Mouse (Mus musculus) forebrain, embryonic 14.5 days (tissue): ENCODE measurements at regions not wholly inside any gene's neighbourhood (a gene's known extent, or its start where the extent isn't known, plus 50 kb on each side); places are given as distances from the start of the nearest gene placed in this dataset.

ENCODE experiments used
- ATAC-seq: fragments of 200-750 bp; cut with Nextera tagmentation; 2 replicates; pipeline ENCODE4 v1.8.0; 2017; ENCODE audit warnings: mild to moderate bottlenecking, moderate library complexity
- DNase-seq: peaks from one replicate; pipeline ENCODE4 v3.0.0-alpha.2; 2015; ENCODE audit warnings: low spot score
- H3K27ac ChIP-seq: fragments of 300-500 bp; sonication (generic); 2 replicates; pipeline ENCODE4 v1.5.1; 2014; ENCODE audit warnings: low read depth, mild to moderate bottlenecking, control low read depth, low read length, moderate library complexity
- H3K27me3 ChIP-seq: fragments of 300-500 bp; sonication (generic); replicated peaks from 2 replicates; pipeline ENCODE4 v1.6.1; 2014; ENCODE audit warnings: low read length, control low read depth, mixed read lengths; ENCODE audit not compliant: control insufficient read depth, insufficient read depth
- H3K36me3 ChIP-seq: fragments of 300-500 bp; sonication (generic); 2 replicates; pipeline ENCODE4 v1.6.1; 2014; ENCODE audit warnings: low read length, control low read depth; ENCODE audit not compliant: control insufficient read depth, insufficient read depth
- H3K4me1 ChIP-seq: fragments of 300-500 bp; sonication (generic); 2 replicates; pipeline ENCODE4 v1.6.1; 2014; ENCODE audit warnings: antibody characterized with exemption, low read length, control low read depth; ENCODE audit not compliant: control insufficient read depth, insufficient read depth
- H3K4me2 ChIP-seq: fragments of 300-500 bp; sonication (generic); 2 replicates; pipeline ENCODE4 v1.6.1; 2014; ENCODE audit warnings: mild to moderate bottlenecking, control low read depth, low read length
- H3K4me3 ChIP-seq: fragments of 300-500 bp; sonication (generic); 2 replicates; pipeline ENCODE4 v1.5.1; 2014; ENCODE audit warnings: low read depth, low read length, control low read depth
- H3K9ac ChIP-seq: fragments of 300-500 bp; sonication (generic); 2 replicates; pipeline ENCODE4 v1.6.1; 2014; ENCODE audit warnings: mild to moderate bottlenecking, low read length, control low read depth, moderate library complexity
- H3K9me3 ChIP-seq: fragments of 300-500 bp; sonication (generic); replicated peaks from 2 replicates; pipeline ENCODE4 v1.6.1; 2016; ENCODE audit warnings: low read length, control low read depth, mixed read lengths; ENCODE audit not compliant: control insufficient read depth
- WGBS: fragments of 180-500 bp; shearing (Covaris S2); extraction: QIAGEN DNeasy Blood & Tissue Kit; methylation state at CpG from one replicate; pipeline ENCODE4 v1.1.7; 2014; 5-methylcytosine and 5-hydroxymethylcytosine counted together

DNA sequence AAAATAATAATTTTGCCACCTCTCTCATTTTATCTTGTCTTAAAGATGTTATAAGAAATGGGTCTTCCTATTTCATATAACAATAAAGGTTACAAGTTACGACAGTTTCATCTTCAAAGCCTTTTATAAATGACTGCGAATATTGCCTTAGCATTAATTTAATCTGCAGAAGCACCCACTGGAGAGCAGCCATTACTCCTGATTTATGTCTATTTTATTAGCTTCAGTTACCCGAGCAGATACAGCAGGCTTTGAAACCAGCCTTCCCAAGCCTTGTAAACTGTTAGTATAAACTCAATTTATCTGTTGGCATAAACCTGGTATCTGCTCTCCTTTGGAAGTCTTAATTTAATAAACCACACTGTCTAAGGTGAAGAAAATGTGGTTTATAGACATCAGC is 2851.6 kb upstream of the Gm6569 start:
- H3K4me3 ChIP-seq: no peak overlapping the region
- no peaks in the 10 kb centered on the region for H3K9me3 ChIP-seq
- H3K4me2 ChIP-seq: no peak overlapping the region
- no peak for DNase-seq
- no peak overlapping the region for H3K9ac ChIP-seq
- no peaks in the 10 kb centered on the region for H3K27me3 ChIP-seq
- H3K27ac ChIP-seq: no peak overlapping the region
- H3K4me1 ChIP-seq: no peaks in the 10 kb centered on the region
- H3K36me3 ChIP-seq: no peaks in the 10 kb centered on the region
- WGBS: 92% methylated on average over 3 of the region's 3 CpGs
- ATAC-seq: no peak

GRCm38 (mm10) chr15:70987973-70988570 is 2846.3 kb upstream of the Gm6569 start:
- no peak overlapping the region for H3K4me2 ChIP-seq
- WGBS: 88% methylated on average over 4 of the region's 4 CpGs
- no peaks in the 10 kb centered on the region for H3K27me3 ChIP-seq
- no peaks in the 10 kb centered on the region for H3K36me3 ChIP-seq
- H3K9ac ChIP-seq: no peak overlapping the region
- no peak overlapping the region for H3K27ac ChIP-seq
- H3K4me3 ChIP-seq: no peak overlapping the region
- no peaks in the 10 kb centered on the region for H3K9me3 ChIP-seq
- H3K4me1 ChIP-seq: no peaks in the 10 kb centered on the region
- ATAC-seq (no peak), DNase-seq (no peak)

GRCm38 (mm10) chr15:70993397-70993796 is 2841.0 kb upstream of the Gm6569 start:
- Histone ChIP-seq H3K9ac (no peak overlapping the region), H3K4me1 (no peaks in the 10 kb centered on the region), H3K27me3 (no peaks in the 10 kb centered on the region), H3K36me3 (no peaks in the 10 kb centered on the region), H3K27ac (no peak overlapping the region), H3K9me3 (no peaks in the 10 kb centered on the region), H3K4me2 (no peak overlapping the region), H3K4me3 (no peak overlapping the region)
- ATAC-seq: no peak
- WGBS: 72% methylated on average over 4 of the region's 4 CpGs
- peak; percentile 15 for DNase-seq

DNA sequence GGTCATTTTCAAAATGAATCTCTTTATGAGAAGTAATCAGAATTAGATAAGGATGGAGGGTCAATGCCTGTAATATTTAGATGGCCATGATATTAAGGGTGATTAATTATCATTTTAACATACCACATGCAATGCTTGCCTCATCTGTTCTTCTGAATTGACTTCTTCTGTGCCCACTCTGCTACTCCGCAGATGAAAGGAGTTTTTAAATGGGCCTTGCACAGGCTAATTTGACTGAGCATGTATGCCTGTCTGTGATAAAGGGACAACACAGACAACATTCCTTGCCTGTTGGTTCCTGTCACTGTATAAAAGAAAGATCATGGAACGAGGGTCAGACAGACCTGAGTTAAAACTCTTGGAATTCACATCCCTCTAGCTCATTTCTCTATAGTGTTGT is 2824.0 kb upstream of the Gm6569 start:
- H3K4me1 ChIP-seq: no peaks in the 10 kb centered on the region
- no peak overlapping the region for H3K27ac ChIP-seq
- ATAC-seq (no peak), DNase-seq (no peak)
- H3K4me2 ChIP-seq: no peak overlapping the region
- no peaks in the 10 kb centered on the region for H3K27me3 ChIP-seq
- H3K4me3 ChIP-seq: no peak overlapping the region
- H3K9me3 ChIP-seq: no peaks in the 10 kb centered on the region
- no peak overlapping the region for H3K9ac ChIP-seq
- WGBS: 44% methylated on average over 2 of the region's 2 CpGs
- H3K36me3 ChIP-seq: no peaks in the 10 kb centered on the region

GRCm38 (mm10) chr15:71010773-71011172 is 2823.6 kb upstream of the Gm6569 start:
- H3K4me2 ChIP-seq: no peak overlapping the region
- no peaks in the 10 kb centered on the region for H3K36me3 ChIP-seq
- no peaks in the 10 kb centered on the region for H3K4me1 ChIP-seq
- H3K27ac ChIP-seq: no peak overlapping the region
- peak; percentile 25 for DNase-seq
- WGBS: 61% methylated on average over 5 of the region's 5 CpGs
- no peaks in the 10 kb centered on the region for H3K9me3 ChIP-seq
- H3K4me3 ChIP-seq: no peak overlapping the region
- ATAC-seq: no peak
- no peaks in the 10 kb centered on the region for H3K27me3 ChIP-seq
- H3K9ac ChIP-seq: no peak overlapping the region

DNA sequence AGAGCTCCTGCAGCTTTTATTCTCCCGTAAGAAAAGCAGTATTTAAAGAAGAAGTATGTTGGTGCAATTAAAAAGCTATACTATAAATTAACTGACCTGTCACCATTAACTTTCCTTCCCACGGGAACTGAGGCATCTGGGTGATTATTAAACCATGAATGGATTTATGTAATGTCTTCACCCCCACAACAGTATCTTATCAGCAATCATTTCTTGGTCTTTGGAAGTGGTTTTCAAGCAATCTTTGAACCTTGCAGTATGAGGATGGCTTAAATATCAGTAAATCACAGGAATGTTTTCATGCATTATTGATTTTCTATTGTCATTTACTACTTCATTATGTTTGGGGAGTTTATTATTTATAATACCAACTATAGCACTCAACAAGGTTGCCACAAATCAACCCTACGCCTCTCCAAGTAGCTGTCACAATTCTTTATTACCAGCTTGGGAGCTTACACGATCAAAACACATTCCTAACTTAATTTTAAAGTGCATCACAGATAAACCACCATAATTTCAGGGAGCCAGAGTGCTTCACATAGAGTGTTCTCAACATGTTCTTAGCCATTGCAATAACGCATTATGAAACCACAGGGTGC is 2780.0 kb upstream of the Gm6569 start:
- H3K4me1 ChIP-seq: no peaks in the 10 kb centered on the region
- ATAC-seq: no peak
- 81% methylated on average over 5 of the region's 5 CpGs for WGBS
- no peak overlapping the region for H3K27ac ChIP-seq
- no peaks in the 10 kb centered on the region for H3K36me3 ChIP-seq
- H3K4me3 ChIP-seq: no peak overlapping the region
- no peaks in the 10 kb centered on the region for H3K9me3 ChIP-seq
- H3K27me3 ChIP-seq: no peaks in the 10 kb centered on the region
- no peak overlapping the region for H3K4me2 ChIP-seq
- DNase-seq: no peak
- no peak overlapping the region for H3K9ac ChIP-seq

GRCm38 (mm10) chr15:71086367-71086997 is 2747.9 kb upstream of the Gm6569 start:
- no peaks in the 10 kb centered on the region for H3K36me3 ChIP-seq
- H3K4me2 ChIP-seq: no peak overlapping the region
- no peak overlapping the region for H3K4me3 ChIP-seq
- ATAC-seq (no peak), DNase-seq (no peak)
- no peaks in the 10 kb centered on the region for H3K4me1 ChIP-seq
- no peaks in the 10 kb centered on the region for H3K27me3 ChIP-seq
- H3K27ac ChIP-seq: no peak overlapping the region
- 98% methylated on average over 1 of the region's 1 CpGs for WGBS
- H3K9me3 ChIP-seq: no peaks in the 10 kb centered on the region
- no peak overlapping the region for H3K9ac ChIP-seq

DNA sequence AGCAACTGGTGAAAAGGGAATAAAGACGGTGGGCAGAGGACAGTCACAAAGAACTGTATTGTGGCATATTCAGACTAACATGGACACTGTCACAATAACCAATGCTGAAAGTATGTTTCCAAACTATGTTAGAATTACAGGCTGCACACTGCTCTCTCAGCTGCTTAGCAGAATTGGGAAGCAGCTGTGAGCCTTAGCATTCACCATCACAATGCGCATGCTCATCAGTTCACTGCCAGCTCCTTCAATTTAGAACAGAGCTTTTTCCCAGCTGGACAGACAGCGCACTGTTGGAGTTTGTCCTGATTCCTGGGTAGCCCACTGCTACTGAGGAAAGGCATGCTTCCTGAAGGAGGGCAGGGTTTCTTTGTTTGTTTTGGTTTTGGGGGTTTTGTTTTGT is 2735.2 kb upstream of the Gm6569 start:
- no peaks in the 10 kb centered on the region for H3K4me1 ChIP-seq
- no peak overlapping the region for H3K9ac ChIP-seq
- 37% methylated on average over 3 of the region's 3 CpGs for WGBS
- no peak overlapping the region for H3K4me2 ChIP-seq
- H3K4me3 ChIP-seq: no peak overlapping the region
- DNase-seq (peak; percentile 63), ATAC-seq (peak; percentile 57; the same call in 1 of the 2 replicates)
- no peaks in the 10 kb centered on the region for H3K27me3 ChIP-seq
- no peaks in the 10 kb centered on the region for H3K9me3 ChIP-seq
- no peak overlapping the region for H3K27ac ChIP-seq
- no peaks in the 10 kb centered on the region for H3K36me3 ChIP-seq

DNA sequence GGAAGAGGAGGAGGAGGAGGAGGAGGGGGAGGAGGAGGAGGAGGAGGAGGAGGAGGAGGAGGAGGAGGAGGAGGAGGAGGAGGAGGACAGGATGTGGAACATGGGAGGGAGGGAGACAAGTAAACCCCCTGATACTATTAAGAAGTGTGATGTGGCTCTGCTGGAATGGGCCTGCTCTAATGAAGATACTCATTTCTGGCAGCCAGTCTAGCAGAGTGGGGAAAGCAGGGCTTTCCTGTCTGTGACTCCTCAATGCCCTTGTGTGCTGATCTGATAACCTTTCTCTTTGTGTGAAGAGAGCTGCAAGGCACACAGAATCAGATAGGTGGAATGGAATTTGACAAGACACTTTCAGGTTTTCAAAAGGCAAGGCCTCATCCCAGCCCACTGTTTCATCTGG is 2704.6 kb upstream of the Gm6569 start:
- DNase-seq (no peak), ATAC-seq (no peak)
- H3K4me3 ChIP-seq: no peak overlapping the region
- no peaks in the 10 kb centered on the region for H3K27me3 ChIP-seq
- no peak overlapping the region for H3K27ac ChIP-seq
- H3K4me2 ChIP-seq: no peak overlapping the region
- no peaks in the 10 kb centered on the region for H3K9me3 ChIP-seq
- H3K9ac ChIP-seq: no peak overlapping the region
- H3K36me3 ChIP-seq: no peaks in the 10 kb centered on the region
- H3K4me1 ChIP-seq: no peaks in the 10 kb centered on the region
